Mouse (Mus musculus) cerebellum, adult 8-10 months (tissue): ENCODE results near the gene Slc39a7.
A peak's percentile ranks its signal among the peaks of the same experiment; 100 is the strongest.

ENCODE experiments used
- DNase-seq: peaks from one replicate; pipeline ENCODE4 v3.0.0; 2022

Gene Slc39a7

GRCm38 (mm10) chr17:34031465-34032173 lies at the start of gene Slc39a7, which contains the start of gene Rxrb:
TSS of gene Slc39a7 (minus strand) at chr17:34031682.
TSS of gene Rxrb (plus strand) at chr17:34031812.
- peak; percentile 97 for DNase-seq

DNA sequence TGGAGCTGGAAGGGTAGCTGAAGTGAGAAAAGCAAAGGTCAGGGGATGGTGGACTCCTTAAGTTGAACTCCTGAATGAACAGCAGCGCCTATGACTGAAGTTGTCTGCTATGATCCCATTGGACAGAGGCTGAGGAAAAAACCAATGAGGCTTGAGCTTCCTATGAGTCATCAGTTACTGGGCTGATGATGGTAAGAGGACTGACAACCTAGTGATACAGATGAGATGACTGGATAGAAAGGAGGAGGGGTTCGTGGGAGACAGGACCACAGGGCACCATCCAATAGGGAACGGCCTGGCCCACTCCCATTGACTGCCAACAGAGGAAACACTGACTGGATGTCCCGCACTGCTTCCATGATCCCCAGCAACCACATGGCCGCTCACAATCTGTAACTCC lies 48.1 kb upstream of the Slc39a7 start:
- no peak for DNase-seq

DNA sequence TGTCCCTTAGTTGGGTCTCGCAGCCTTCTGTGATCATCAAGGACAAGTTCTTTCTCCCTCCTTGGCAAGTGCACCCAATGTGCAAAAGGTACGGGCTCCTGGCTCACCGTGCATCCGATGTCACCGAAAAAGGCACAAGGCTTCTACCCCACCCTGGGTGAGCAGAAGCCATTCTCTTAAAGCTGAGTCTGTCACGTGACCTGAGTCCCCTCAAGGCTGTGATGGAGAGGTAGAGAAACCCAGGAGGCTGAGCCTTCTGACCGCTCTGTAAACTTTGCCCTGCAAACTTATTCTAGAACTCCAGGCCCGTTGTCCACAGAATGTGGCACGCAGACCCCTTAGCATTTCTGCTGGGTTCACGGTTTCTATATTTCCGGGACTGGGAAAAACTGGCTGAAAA lies 47.5 kb upstream of the Slc39a7 start:
- DNase-seq = no peak

DNA sequence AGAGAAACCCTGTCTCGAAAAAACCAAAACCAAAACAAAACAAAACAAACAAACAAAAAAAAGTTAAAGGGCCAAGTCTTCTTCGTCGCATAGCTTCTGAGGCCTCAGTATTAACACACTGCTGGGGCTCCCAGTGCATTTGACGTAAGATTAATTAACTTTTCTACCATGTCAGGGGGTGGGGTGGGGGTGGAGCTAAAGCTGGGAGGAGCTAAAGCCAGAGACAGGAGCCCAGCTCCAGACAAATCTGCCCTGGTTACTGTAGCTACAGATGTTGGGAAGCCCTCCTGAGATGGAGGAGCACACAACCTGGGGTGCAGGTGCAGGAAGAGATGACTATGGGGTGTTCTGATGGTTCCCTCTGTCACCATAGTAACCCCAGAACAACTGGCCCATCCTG lies 46.7 kb upstream of the Slc39a7 start:
- DNase-seq = no peak

DNA sequence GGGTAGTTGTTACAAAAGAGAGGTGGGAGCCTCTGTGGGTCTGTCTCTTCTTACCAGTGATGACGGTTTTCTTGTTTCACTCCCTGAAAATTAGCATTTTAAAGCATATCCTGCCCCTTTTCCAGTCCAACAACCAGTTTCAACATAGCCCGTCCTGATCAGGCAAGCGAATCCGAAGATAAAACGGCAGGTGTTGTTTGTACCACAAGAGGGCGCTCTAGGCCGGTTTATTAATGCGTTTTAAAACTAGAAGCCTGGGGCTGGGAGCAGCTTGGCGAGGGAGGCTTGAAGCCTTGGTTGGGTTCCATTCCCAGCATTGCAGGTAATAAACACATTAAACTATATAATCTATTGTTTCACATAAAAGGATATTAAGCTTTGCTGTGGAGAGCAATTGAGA lies 46.1 kb upstream of the Slc39a7 start:
- peak; percentile 57 for DNase-seq

GRCm38 (mm10) chr17:34075271-34075670 lies 43.8 kb upstream of the Slc39a7 start:
- peak; percentile 64 for DNase-seq

- no peak for DNase-seq
Observed at GRCm38 (mm10) chr17:34072091-34072490, 40.6 kb upstream of the Slc39a7 start.

GRCm38 (mm10) chr17:34068864-34069263 lies 37.4 kb upstream of the Slc39a7 start:
- no peak for DNase-seq

DNA sequence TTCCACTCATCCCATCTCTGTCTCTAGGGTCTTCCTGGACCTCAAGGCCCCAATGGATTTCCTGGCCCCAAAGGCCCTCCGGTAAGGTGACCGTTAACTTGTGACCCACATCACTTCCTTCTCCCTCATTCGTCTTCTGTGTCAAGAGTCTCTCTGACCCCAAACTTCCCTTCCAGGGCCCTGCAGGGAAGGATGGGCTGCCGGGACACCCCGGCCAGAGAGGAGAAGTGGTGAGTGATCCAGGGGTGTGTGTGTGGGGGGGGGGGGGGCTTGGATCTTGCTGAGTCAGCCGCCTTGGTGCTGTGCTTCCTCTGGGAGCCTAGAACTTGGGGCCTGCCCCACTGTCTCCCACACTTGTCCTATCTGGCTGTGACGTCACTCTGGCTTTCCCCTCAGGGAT lies 25.7 kb upstream of the Slc39a7 start:
- no peak for DNase-seq

- no peak for DNase-seq
Observed at GRCm38 (mm10) chr17:34047404-34048050, 16.0 kb upstream of the Slc39a7 start.

- DNase-seq = no peak
Observed at GRCm38 (mm10) chr17:34045941-34046340, 14.5 kb upstream of the Slc39a7 start.

GRCm38 (mm10) chr17:34039562-34040450 lies 8.3 kb upstream of the Slc39a7 start:
- peak; percentile 14 for DNase-seq

GRCm38 (mm10) chr17:34038878-34039561 lies 7.5 kb upstream of the Slc39a7 start, which contains the start of gene Col11a2:
TSS of gene Col11a2 (plus strand) at chr17:34039437.
- peak; percentile 19 for DNase-seq

GRCm38 (mm10) chr17:34038440-34038839 lies 7.0 kb upstream of the Slc39a7 start:
- peak; percentile 26 for DNase-seq

DNA sequence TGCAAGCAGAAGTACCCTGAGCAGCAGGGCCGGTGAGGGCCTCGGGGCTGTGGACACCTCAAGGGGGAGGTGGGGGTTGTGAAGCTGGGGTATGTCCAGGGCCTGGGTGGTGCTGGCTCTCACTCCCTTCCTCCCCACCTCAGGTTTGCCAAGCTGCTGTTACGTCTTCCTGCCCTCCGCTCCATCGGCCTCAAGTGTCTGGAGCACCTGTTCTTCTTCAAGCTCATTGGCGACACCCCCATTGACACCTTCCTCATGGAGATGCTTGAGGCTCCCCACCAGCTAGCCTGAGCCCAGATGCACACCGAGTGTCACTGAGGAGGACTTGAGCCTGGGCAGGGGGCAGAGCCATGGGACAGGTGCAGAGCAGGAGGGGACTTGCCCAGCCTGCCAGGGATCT lies 5.8 kb upstream of the Slc39a7 start:
- peak; percentile 14 for DNase-seq

GRCm38 (mm10) chr17:34036647-34037046 lies 5.2 kb upstream of the Slc39a7 start:
- DNase-seq = peak; percentile 13

- no peak for DNase-seq
Observed at GRCm38 (mm10) chr17:34035517-34035916, 4.0 kb upstream of the Slc39a7 start.

GRCm38 (mm10) chr17:34034064-34034463 lies 2.6 kb upstream of the Slc39a7 start:
- DNase-seq = peak; percentile 69

DNA sequence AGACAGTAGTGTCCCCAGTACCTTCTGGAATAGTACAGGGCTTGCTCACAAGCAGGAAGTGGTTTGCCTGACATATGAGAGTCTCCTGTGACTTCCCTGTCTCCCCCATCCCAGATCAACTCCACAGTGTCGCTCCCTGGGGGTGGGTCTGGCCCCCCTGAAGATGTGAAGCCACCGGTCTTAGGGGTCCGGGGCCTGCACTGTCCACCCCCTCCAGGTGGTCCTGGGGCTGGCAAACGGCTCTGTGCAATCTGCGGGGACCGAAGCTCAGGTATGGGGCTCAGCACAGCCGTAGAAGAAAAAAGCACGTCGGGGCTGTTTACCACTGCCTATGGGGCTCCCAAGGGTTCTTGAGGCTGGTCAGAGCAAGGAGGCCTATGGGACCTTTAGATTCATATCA lies 2.0 kb upstream of the Slc39a7 start:
- peak; percentile 35 for DNase-seq

DNA sequence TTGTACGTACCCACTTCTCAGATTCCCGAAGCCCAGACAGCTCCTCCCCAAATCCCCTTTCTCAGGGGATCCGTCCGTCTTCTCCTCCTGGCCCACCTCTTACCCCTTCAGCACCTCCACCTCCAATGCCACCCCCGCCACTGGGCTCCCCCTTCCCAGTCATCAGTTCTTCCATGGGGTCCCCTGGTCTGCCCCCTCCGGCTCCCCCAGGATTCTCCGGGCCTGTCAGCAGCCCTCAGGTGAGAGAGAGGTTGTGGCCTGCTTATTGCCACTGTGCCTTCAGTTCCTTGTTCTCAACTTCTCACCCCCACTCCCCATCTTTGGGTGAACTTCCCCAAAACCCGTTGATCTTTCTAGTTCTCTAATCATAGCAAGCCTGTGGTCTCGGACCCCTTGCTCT lies 1.3 kb upstream of the Slc39a7 start:
- DNase-seq = peak; percentile 43

GRCm38 (mm10) chr17:34032174-34032632 lies 721 bp upstream of the Slc39a7 start:
- no peak for DNase-seq

DNA sequence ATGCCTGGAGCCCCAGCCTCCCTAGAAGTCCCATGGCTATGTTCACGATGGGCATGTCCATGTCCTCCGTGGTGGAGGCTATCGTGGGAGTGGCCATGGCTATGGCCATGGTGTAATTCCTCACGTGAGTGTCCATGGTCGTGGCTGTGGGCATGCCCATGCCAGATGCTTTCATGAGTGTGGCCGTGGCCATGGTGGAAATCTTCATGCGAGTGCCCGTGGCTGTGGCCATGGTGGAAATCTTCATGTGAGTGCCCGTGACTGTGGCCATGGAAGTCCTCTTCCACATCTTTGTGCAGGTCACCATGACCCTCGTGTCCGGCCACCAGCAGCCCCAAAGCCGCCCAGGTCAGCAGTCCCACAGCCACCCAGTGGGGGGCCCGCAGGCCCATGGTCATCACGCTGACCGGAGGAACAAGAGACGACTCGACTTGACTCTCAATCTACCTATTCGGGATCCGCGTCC lies 588 bp downstream of the Slc39a7 start:
- no peak for DNase-seq
